Mouse (Mus musculus) embryonic facial prominence, embryonic 15.5 days (tissue): ENCODE data around the gene Cbx1. TPM values are rescaled to one million over a fixed set of nuclear protein-coding genes. Genes with fewer than 3 reads are reported as not detected.
A peak's percentile ranks its signal among the peaks of the same experiment; 100 is the strongest.

Source experiments
- ATAC-seq: fragments of 200-750 bp; cut with Nextera tagmentation; 2 replicates; pipeline ENCODE4 v1.8.0; 2017; ENCODE audit warnings: low read depth, moderate TSS enrichment; ENCODE audit not compliant: insufficient number of reproducible peaks, low FRiP score, low TSS enrichment
- H3K27ac ChIP-seq: fragments of 300-500 bp; sonication (generic); replicated peaks from 2 replicates; pipeline ENCODE4 v1.5.1; 2015; ENCODE audit warnings: mild to moderate bottlenecking, inconsistent platforms
- H3K27me3 ChIP-seq: fragments of 300-500 bp; sonication (generic); 2 replicates; pipeline ENCODE4 v1.6.1; 2015; ENCODE audit warnings: inconsistent platforms
- H3K36me3 ChIP-seq: fragments of 300-500 bp; sonication (generic); 2 replicates; pipeline ENCODE4 v1.6.1; 2015; ENCODE audit warnings: mild to moderate bottlenecking, inconsistent platforms
- H3K4me1 ChIP-seq: fragments of 300-500 bp; sonication (generic); 2 replicates; pipeline ENCODE4 v1.6.1; 2015; ENCODE audit warnings: inconsistent platforms
- H3K4me2 ChIP-seq: fragments of 300-500 bp; sonication (generic); replicated peaks from 2 replicates; pipeline ENCODE4 v1.6.1; 2015; ENCODE audit warnings: mild to moderate bottlenecking, inconsistent platforms
- H3K4me3 ChIP-seq: fragments of 300-500 bp; sonication (generic); replicated peaks from 2 replicates; pipeline ENCODE4 v1.5.1; 2015; ENCODE audit warnings: mild to moderate bottlenecking, inconsistent platforms
- H3K9ac ChIP-seq: fragments of 300-500 bp; sonication (generic); 2 replicates; pipeline ENCODE4 v1.6.1; 2015; ENCODE audit warnings: inconsistent platforms
- H3K9me3 ChIP-seq: fragments of 300-500 bp; sonication (generic); replicated peaks from 2 replicates; pipeline ENCODE4 v1.6.1; 2016; ENCODE audit warnings: inconsistent platforms
- WGBS: fragments of 180-500 bp; shearing (Covaris S2); methylation state at CpG from one replicate; pipeline ENCODE4 v1.1.7; 2015; 5-methylcytosine and 5-hydroxymethylcytosine counted together
- polyA plus RNA-seq: library from polyadenylated mRNA; unstranded; fragments of >200 nt; fragmentation: Nextera tagmentation; extraction: Ambion mirVana; gene quantifications from 2 replicates; pipeline ENCODE4 v1.2.1, GENCODE M21; 2015

Cbx1 gene
- polyA plus RNA-seq, 1 experiment from 2014 or later, result 93.4 TPM

DNA sequence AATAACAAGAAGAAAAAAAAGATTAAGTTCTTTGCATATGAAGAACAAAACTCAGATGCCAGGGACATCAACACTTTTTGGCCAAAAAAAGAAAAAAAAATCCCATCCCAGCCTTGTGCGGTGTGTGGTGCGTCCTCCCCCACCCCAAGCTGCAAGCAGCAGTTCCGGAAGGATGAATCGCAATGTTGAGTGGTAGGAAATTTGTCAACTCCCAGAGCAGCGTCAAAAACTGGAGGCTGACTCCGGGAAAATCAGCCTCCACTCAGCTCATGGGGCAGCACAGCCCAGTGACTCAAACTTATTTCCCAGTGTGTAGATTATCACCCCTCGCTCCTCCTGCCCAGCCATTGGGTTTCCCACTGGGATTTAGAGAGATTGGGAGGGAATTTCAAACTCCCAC, 26.9 kb upstream of the Cbx1 start:
- no peak for ATAC-seq
- 68% methylated on average over 7 of the region's 7 CpGs for WGBS
- no peaks in the 10 kb centered on the region for H3K9me3 ChIP-seq
- H3K4me2 ChIP-seq, result no peak overlapping the region
- peaks cover 28% of the 10 kb centered on the region for H3K4me1 ChIP-seq
- H3K4me3 ChIP-seq, result no peak overlapping the region
- no peaks in the 10 kb centered on the region for H3K36me3 ChIP-seq
- H3K9ac ChIP-seq, result no peak overlapping the region
- H3K27ac ChIP-seq, result no peak overlapping the region
- no peaks in the 10 kb centered on the region for H3K27me3 ChIP-seq

DNA sequence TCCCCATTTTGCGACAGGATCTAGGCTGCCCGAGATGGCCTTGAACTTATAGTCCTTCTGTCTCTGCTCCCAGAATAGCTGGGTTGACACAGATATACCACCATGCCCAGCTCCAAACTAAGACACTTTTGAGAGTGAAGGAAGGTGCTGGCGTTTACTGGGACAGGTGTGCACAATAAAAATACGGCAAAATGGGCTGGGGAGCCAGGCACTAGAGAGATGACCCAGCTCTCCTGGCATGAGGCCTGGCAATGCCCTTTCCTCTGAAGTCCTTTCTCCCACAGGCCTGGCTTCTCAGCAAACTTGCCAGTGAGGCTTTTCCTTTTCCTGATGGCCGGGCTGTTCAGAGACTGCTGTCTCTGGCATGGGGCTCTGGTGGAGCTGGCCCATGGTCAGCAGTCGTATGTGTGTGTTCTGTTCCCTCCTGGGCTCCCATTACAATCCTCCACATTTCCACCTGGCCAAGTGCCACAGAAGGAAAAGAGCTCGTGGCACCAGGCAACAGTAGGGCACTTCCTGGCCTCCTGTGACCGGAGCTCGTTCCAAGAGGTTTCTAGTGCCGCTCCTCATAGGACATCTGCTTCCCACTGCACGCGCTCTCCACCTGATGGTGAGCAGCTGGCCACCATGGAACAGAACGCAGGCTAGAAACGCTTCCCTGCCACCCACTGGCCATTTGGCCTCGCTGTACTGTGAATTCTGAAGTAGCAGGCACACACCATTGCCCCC, 26.0 kb upstream of the Cbx1 start:
- Histone ChIP-seq H3K9me3 (no peaks in the 10 kb centered on the region), H3K27me3 (no peaks in the 10 kb centered on the region), H3K4me3 (no peak overlapping the region), H3K27ac (no peak overlapping the region), H3K9ac (no peak overlapping the region), H3K36me3 (no peaks in the 10 kb centered on the region), H3K4me1 (peaks cover 28% of the 10 kb centered on the region), H3K4me2 (no peak overlapping the region)
- 66% methylated on average over 15 of the region's 15 CpGs for WGBS
- ATAC-seq, result no peak

DNA sequence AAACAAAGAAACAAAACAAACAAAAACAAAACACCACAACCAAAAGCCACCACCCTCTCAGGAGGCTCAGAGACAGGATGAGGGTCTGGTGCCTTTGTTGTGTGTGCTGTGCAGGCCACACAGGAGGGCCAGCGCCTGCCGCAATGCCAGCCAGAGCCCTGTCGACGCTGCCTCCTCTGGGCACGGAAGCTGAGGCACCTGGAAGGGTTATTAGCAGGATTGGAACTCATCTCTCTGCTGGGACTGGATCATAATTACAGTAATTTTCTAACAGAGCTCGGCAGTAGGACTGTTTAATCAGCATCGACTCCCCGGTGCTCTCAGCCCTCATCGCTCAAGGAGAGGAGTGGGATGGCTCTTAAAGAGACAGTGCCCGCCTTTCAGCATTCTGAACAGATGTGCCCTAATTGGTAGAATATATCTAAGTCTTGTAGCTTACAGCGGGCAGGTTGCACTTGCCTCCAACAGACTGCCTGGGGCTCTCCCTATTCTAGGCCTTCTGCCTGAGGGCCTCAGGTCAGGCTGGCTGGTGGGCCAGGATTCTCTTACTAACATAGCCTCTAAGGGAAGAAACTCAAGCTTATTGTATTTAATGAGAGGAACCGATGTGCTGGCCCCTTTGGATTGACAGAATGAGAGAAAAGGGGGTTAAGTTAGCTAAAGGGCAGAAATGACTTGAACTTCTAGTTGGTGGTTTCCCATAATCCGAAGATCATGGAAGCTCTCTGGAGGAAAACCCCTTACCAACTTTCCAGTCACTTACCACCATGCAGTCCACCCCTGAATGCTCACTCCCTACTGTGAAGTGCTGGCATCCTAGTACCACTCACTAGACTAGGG, 24.2 kb upstream of the Cbx1 start:
- no peak for ATAC-seq
- Histone ChIP-seq H3K4me2 (peak overlapping the region; percentile 5; the same call in 1 of the 2 replicates), H3K27me3 (no peaks in the 10 kb centered on the region), H3K27ac (0 out of 2 replicates have a peak overlapping the region, but pooled peaks have one; percentile 12), H3K4me1 (peaks cover 28% of the 10 kb centered on the region), H3K9ac (no peak overlapping the region), H3K4me3 (no peak overlapping the region), H3K36me3 (peaks cover 12% of the 10 kb centered on the region), H3K9me3 (no peaks in the 10 kb centered on the region)
- WGBS, result 26% methylated on average over 13 of the region's 13 CpGs

GRCm38 (mm10) chr11:96765645-96766044, 23.3 kb upstream of the Cbx1 start:
- no peak overlapping the region for H3K9ac ChIP-seq
- peaks cover 28% of the 10 kb centered on the region for H3K4me1 ChIP-seq
- 0 out of 2 replicates have a peak overlapping the region, but pooled peaks have one; percentile 13 for H3K27ac ChIP-seq

DNA sequence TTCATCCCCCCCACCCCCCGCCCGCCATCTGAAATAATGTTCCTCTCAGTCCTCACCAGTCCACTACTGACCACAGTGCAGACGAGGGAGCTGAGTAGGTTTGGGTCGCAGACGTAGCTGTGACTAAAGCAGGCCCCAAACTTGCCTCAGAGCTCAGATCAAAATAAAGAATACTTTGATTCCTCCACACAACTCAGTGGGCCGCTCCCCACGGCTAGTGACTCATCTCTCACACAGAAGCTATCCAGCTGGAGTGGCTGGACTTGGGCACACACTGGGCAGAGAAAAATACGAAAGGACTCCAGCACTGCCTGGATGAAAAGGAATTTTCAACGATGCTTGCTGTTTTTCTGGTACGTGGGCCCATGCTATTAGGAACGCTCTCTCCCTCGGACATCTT, 22.4 kb upstream of the Cbx1 start:
- Histone ChIP-seq H3K27ac (0 out of 2 replicates have a peak overlapping the region, but pooled peaks have one; percentile 22), H3K9ac (no peak overlapping the region), H3K4me3 (no peak overlapping the region), H3K9me3 (no peaks in the 10 kb centered on the region), H3K36me3 (peaks cover 29% of the 10 kb centered on the region), H3K4me1 (peaks cover 28% of the 10 kb centered on the region), H3K4me2 (no peak overlapping the region), H3K27me3 (no peaks in the 10 kb centered on the region)
- no peak for ATAC-seq
- 73% methylated on average over 12 of the region's 12 CpGs for WGBS

More at GRCm38 (mm10) chr11:96765645-96766044, 23.3 kb upstream of the Cbx1 start:
- H3K4me2 ChIP-seq, result no peak overlapping the region
- ATAC-seq, result no peak
- H3K27me3 ChIP-seq, result no peaks in the 10 kb centered on the region
- H3K4me3 ChIP-seq, result no peak overlapping the region
- 72% methylated on average over 7 of the region's 7 CpGs for WGBS
- H3K9me3 ChIP-seq, result no peaks in the 10 kb centered on the region
- H3K36me3 ChIP-seq, result peaks cover 20% of the 10 kb centered on the region

- Histone ChIP-seq H3K27ac (0 out of 2 replicates have a peak overlapping the region, but pooled peaks have one; percentile 22), H3K27me3 (no peaks in the 10 kb centered on the region), H3K4me2 (no peak overlapping the region), H3K4me3 (no peak overlapping the region), H3K9me3 (no peaks in the 10 kb centered on the region), H3K9ac (no peak overlapping the region), H3K36me3 (peaks cover 35% of the 10 kb centered on the region), H3K4me1 (peaks cover 28% of the 10 kb centered on the region)
- 48% methylated on average over 7 of the region's 7 CpGs for WGBS
- no peak for ATAC-seq
These were observed 21.8 kb upstream of the Cbx1 start for GRCm38 (mm10) chr11:96767096-96767495.

- Histone ChIP-seq H3K9ac (no peak overlapping the region), H3K4me2 (no peak overlapping the region), H3K4me1 (peaks cover 23% of the 10 kb centered on the region), H3K27me3 (no peaks in the 10 kb centered on the region), H3K27ac (no peak overlapping the region), H3K36me3 (peaks cover 44% of the 10 kb centered on the region), H3K9me3 (no peaks in the 10 kb centered on the region), H3K4me3 (no peak overlapping the region)
- no peak for ATAC-seq
- WGBS, result 59% methylated on average over 9 of the region's 9 CpGs
These were observed 20.7 kb upstream of the Cbx1 start for GRCm38 (mm10) chr11:96768240-96768639.

DNA sequence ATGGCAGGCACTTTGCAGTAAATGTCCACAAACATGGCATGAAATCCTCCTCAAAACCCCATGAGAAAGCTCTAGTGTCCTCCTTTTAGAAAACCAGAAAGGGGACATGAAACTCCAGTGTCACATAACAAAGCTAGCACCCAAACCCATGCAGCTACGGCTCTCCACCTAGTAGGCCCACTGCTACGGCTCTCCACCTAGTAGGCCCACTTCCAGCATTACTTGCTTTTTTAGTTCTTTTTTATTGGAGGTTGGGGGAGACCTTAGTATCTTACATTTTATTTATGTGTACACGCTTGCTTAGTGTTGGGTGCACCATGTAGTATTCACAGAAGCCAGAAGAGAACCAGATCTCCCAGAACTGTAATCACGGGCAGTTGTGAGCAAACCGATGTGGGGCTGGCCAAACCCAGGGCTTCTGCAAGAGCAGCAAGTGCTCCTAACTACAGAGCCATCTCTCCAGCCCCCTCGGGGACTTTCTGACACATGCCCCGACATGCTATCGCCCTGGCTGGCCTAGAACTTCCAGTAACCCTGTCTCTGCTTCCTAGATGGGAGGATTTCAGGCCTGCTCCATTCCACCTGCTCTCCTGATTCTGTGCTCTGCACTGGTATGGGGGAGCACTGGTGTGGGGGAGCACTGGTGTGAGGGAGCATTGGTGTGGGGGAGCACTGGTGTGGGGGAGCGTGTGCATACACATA, 17.5 kb upstream of the Cbx1 start:
- no peak for ATAC-seq
- Histone ChIP-seq H3K9ac (no peak overlapping the region), H3K4me1 (peaks cover 8% of the 10 kb centered on the region)

DNA sequence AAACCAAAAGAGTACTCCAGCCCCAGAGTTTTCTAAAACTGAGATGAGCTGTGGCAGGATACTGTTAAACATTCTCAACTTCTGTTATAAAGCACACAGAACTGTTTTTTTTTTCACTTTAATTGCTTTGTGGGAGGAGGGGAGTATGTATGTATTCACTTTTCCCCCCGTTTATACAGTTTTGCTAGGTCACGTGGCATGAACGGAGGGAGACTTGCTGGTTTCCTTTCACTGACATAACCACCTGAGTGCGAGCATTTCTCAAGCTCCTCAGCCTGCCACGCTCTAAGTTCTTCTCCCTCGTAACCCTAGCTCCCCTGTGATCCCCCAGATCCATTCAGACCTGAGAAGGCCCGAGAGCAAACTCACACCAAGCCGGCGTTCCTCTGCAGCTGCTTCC, 16.5 kb upstream of the Cbx1 start:
- Histone ChIP-seq H3K4me1 (peaks cover 11% of the 10 kb centered on the region), H3K9me3 (no peaks in the 10 kb centered on the region), H3K27ac (no peak overlapping the region), H3K4me2 (no peak overlapping the region), H3K36me3 (peaks cover 44% of the 10 kb centered on the region), H3K27me3 (no peaks in the 10 kb centered on the region), H3K4me3 (no peak overlapping the region), H3K9ac (no peak overlapping the region)
- no peak for ATAC-seq
- 89% methylated on average over 9 of the region's 9 CpGs for WGBS

More for the DNA sequence above, 17.5 kb upstream of the Cbx1 start:
- Histone ChIP-seq H3K36me3 (peaks cover 44% of the 10 kb centered on the region), H3K9me3 (no peaks in the 10 kb centered on the region), H3K4me2 (no peak overlapping the region), H3K4me3 (no peak overlapping the region), H3K27ac (no peak overlapping the region), H3K27me3 (no peaks in the 10 kb centered on the region)
- 85% methylated on average over 9 of the region's 9 CpGs for WGBS

GRCm38 (mm10) chr11:96774536-96774935, 14.4 kb upstream of the Cbx1 start:
- no peak for ATAC-seq
- Histone ChIP-seq H3K4me2 (no peak overlapping the region), H3K9me3 (no peaks in the 10 kb centered on the region), H3K9ac (no peak overlapping the region), H3K36me3 (peaks cover 33% of the 10 kb centered on the region), H3K27me3 (no peaks in the 10 kb centered on the region), H3K4me3 (no peak overlapping the region), H3K27ac (no peak overlapping the region; the same call in 1 of the 2 replicates), H3K4me1 (peaks cover 11% of the 10 kb centered on the region)
- WGBS, result 88% methylated on average over 3 of the region's 3 CpGs

GRCm38 (mm10) chr11:96775063-96775462, 13.9 kb upstream of the Cbx1 start:
- Histone ChIP-seq H3K36me3 (peaks cover 28% of the 10 kb centered on the region), H3K4me2 (no peak overlapping the region)
- 77% methylated on average over 8 of the region's 8 CpGs for WGBS

More at GRCm38 (mm10) chr11:96775063-96775462, 13.9 kb upstream of the Cbx1 start:
- H3K9me3 ChIP-seq, result no peaks in the 10 kb centered on the region
- H3K4me1 ChIP-seq, result peaks cover 11% of the 10 kb centered on the region
- no peaks in the 10 kb centered on the region for H3K27me3 ChIP-seq
- no peak for ATAC-seq
- H3K27ac ChIP-seq, result no peak overlapping the region; the same call in 1 of the 2 replicates
- H3K9ac ChIP-seq, result no peak overlapping the region
- no peak overlapping the region for H3K4me3 ChIP-seq
